Mouse (Mus musculus): ENCODE measurements around the gene Casq2. TPM values are rescaled to one million over a fixed set of nuclear protein-coding genes. Genes with fewer than 3 reads are reported as not detected.

Casq2 gene
- total RNA-seq, 1 experiment = 0.54 TPM

GRCm38 (mm10) chr3:102094841-102095240, 8.6 kb downstream of the Casq2 start:
- TF ChIP-seq MAFK (IDR thresholded peaks at IDR 0.05; ENCODE audit: insufficient read depth, low read depth, low read length) (no peak), ZC3H11A (IDR thresholded peaks at IDR 0.05; ENCODE audit: borderline replicate concordance, low read depth, low read length) (no peak), HCFC1 (IDR thresholded peaks at IDR 0.05; ENCODE audit: borderline replicate concordance, insufficient read depth, low read length) (no peak), ZNF384 (IDR thresholded peaks at IDR 0.05; ENCODE audit: low read depth, low read length) (no peak), CHD2 (IDR thresholded peaks at IDR 0.05; ENCODE audit: low read depth, low read length) (no peak)
- Histone ChIP-seq H3K9me3 (ENCODE audit: control insufficient read depth, insufficient read depth, low read depth, low read length) (no peaks in the 10 kb centered on the region), H3K4me3 (ENCODE audit: insufficient read depth in 1 of 2, low read depth in 1 of 2, low read length in 2 of 2, poor library complexity in 1 of 2, severe bottlenecking in 1 of 2) (no peak overlapping the region), H3K4me1 (ENCODE audit: control insufficient read depth in 2 of 2, insufficient read depth in 2 of 2, low read length in 2 of 2, poor library complexity in 1 of 2) (peaks cover 0 to 5% of the 10 kb centered on the region in 2 experiments; a peak in 1 of 4 replicates), H3K27ac (ENCODE audit: insufficient read depth, low read depth, low read length, poor library complexity, severe bottlenecking) (no peak overlapping the region), H3K36me3 (ENCODE audit: control insufficient read depth, insufficient read depth, low read length, poor library complexity, severe bottlenecking) (no peaks in the 10 kb centered on the region), H3K9ac (ENCODE audit: insufficient read depth, low read depth, low read length, poor library complexity, severe bottlenecking) (no peak overlapping the region)
- in situ Hi-C loops (cut with MboI; ENCODE audit: low sequenced_read_pairs in 2 of 2, unreplicated experiment in 2 of 2) = no loop called here
- no peak for DNase-seq (ENCODE audit: low read depth, low spot score)

GRCm38 (mm10) chr3:102095412-102095811, 9.2 kb downstream of the Casq2 start:
- no peak for DNase-seq (ENCODE audit: low read depth, low spot score)
- H3K4me3 ChIP-seq (ENCODE audit: insufficient read depth in 1 of 2, low read depth in 1 of 2, low read length in 2 of 2, poor library complexity in 1 of 2, severe bottlenecking in 1 of 2) = no peak overlapping the region
- no peaks in the 10 kb centered on the region for H3K36me3 ChIP-seq (ENCODE audit: control insufficient read depth, insufficient read depth, low read length, poor library complexity, severe bottlenecking)
- peaks cover 0 to 10% of the 10 kb centered on the region in 2 experiments; a peak in 1 of 4 replicates for H3K4me1 ChIP-seq (ENCODE audit: control insufficient read depth in 2 of 2, insufficient read depth in 2 of 2, low read length in 2 of 2, poor library complexity in 1 of 2)
- in situ Hi-C loops (cut with MboI; ENCODE audit: low sequenced_read_pairs in 2 of 2, unreplicated experiment in 2 of 2) = no loop called here
- H3K27ac ChIP-seq (ENCODE audit: insufficient read depth, low read depth, low read length, poor library complexity, severe bottlenecking) = no peak overlapping the region
- no peak overlapping the region for H3K9ac ChIP-seq (ENCODE audit: insufficient read depth, low read depth, low read length, poor library complexity, severe bottlenecking)
- no peak for TF ChIP-seq ZNF384 (IDR thresholded peaks at IDR 0.05; ENCODE audit: low read depth, low read length)
- TF ChIP-seq MAFK (IDR thresholded peaks at IDR 0.05; ENCODE audit: insufficient read depth, low read depth, low read length) = no peak
- no peak for TF ChIP-seq HCFC1 (IDR thresholded peaks at IDR 0.05; ENCODE audit: borderline replicate concordance, insufficient read depth, low read length)
- TF ChIP-seq ZC3H11A (IDR thresholded peaks at IDR 0.05; ENCODE audit: borderline replicate concordance, low read depth, low read length) = no peak
- TF ChIP-seq CHD2 (IDR thresholded peaks at IDR 0.05; ENCODE audit: low read depth, low read length) = no peak
- H3K9me3 ChIP-seq (ENCODE audit: control insufficient read depth, insufficient read depth, low read depth, low read length) = no peaks in the 10 kb centered on the region

- Histone ChIP-seq H3K27ac (ENCODE audit: insufficient read depth, low read depth, low read length, poor library complexity, severe bottlenecking) (no peak overlapping the region), H3K36me3 (ENCODE audit: control insufficient read depth, insufficient read depth, low read length, poor library complexity, severe bottlenecking) (no peaks in the 10 kb centered on the region), H3K9me3 (ENCODE audit: control insufficient read depth, insufficient read depth, low read depth, low read length) (no peaks in the 10 kb centered on the region), H3K4me1 (ENCODE audit: control insufficient read depth in 2 of 2, insufficient read depth in 2 of 2, low read length in 2 of 2, poor library complexity in 1 of 2) (peaks cover 0 to 12% of the 10 kb centered on the region in 2 experiments; a peak in 1 of 4 replicates), H3K4me3 (ENCODE audit: insufficient read depth in 1 of 2, low read depth in 1 of 2, low read length in 2 of 2, poor library complexity in 1 of 2, severe bottlenecking in 1 of 2) (no peak overlapping the region), H3K9ac (ENCODE audit: insufficient read depth, low read depth, low read length, poor library complexity, severe bottlenecking) (no peak overlapping the region)
- no peak for TF ChIP-seq MAFK (IDR thresholded peaks at IDR 0.05; ENCODE audit: insufficient read depth, low read depth, low read length)
- no peak for TF ChIP-seq CHD2 (IDR thresholded peaks at IDR 0.05; ENCODE audit: low read depth, low read length)
- TF ChIP-seq HCFC1 (IDR thresholded peaks at IDR 0.05; ENCODE audit: borderline replicate concordance, insufficient read depth, low read length) = no peak
- no peak for TF ChIP-seq ZNF384 (IDR thresholded peaks at IDR 0.05; ENCODE audit: low read depth, low read length)
- TF ChIP-seq ZC3H11A (IDR thresholded peaks at IDR 0.05; ENCODE audit: borderline replicate concordance, low read depth, low read length) = no peak
- DNase-seq (ENCODE audit: low read depth, low spot score) = no peak
- in situ Hi-C loops (cut with MboI; ENCODE audit: low sequenced_read_pairs in 2 of 2, unreplicated experiment in 2 of 2) = no loop called here
These were observed 10.2 kb downstream of the Casq2 start for GRCm38 (mm10) chr3:102096366-102096765.

GRCm38 (mm10) chr3:102096976-102097375, 10.8 kb downstream of the Casq2 start:
- H3K4me1 ChIP-seq (ENCODE audit: control insufficient read depth in 2 of 2, insufficient read depth in 2 of 2, low read length in 2 of 2, poor library complexity in 1 of 2) = peaks cover 0 to 12% of the 10 kb centered on the region in 2 experiments; a peak in 1 of 4 replicates
- no peak for TF ChIP-seq HCFC1 (IDR thresholded peaks at IDR 0.05; ENCODE audit: borderline replicate concordance, insufficient read depth, low read length)
- no peak for TF ChIP-seq ZNF384 (IDR thresholded peaks at IDR 0.05; ENCODE audit: low read depth, low read length)
- no peak for TF ChIP-seq CHD2 (IDR thresholded peaks at IDR 0.05; ENCODE audit: low read depth, low read length)
- TF ChIP-seq ZC3H11A (IDR thresholded peaks at IDR 0.05; ENCODE audit: borderline replicate concordance, low read depth, low read length) = no peak
- TF ChIP-seq MAFK (IDR thresholded peaks at IDR 0.05; ENCODE audit: insufficient read depth, low read depth, low read length) = no peak
- no peak overlapping the region for H3K27ac ChIP-seq (ENCODE audit: insufficient read depth, low read depth, low read length, poor library complexity, severe bottlenecking)
- no peak for DNase-seq (ENCODE audit: low read depth, low spot score)
- H3K9me3 ChIP-seq (ENCODE audit: control insufficient read depth, insufficient read depth, low read depth, low read length) = no peaks in the 10 kb centered on the region
- in situ Hi-C loops (cut with MboI; ENCODE audit: low sequenced_read_pairs in 2 of 2, unreplicated experiment in 2 of 2) = no loop called here
- no peaks in the 10 kb centered on the region for H3K36me3 ChIP-seq (ENCODE audit: control insufficient read depth, insufficient read depth, low read length, poor library complexity, severe bottlenecking)
- no peak overlapping the region for H3K4me3 ChIP-seq (ENCODE audit: insufficient read depth in 1 of 2, low read depth in 1 of 2, low read length in 2 of 2, poor library complexity in 1 of 2, severe bottlenecking in 1 of 2)
- H3K9ac ChIP-seq (ENCODE audit: insufficient read depth, low read depth, low read length, poor library complexity, severe bottlenecking) = no peak overlapping the region

GRCm38 (mm10) chr3:102099242-102099641, 13.0 kb downstream of the Casq2 start:
- TF ChIP-seq ZC3H11A (IDR thresholded peaks at IDR 0.05; ENCODE audit: borderline replicate concordance, low read depth, low read length) (no peak), HCFC1 (IDR thresholded peaks at IDR 0.05; ENCODE audit: borderline replicate concordance, insufficient read depth, low read length) (no peak)
- in situ Hi-C loops (cut with MboI; ENCODE audit: low sequenced_read_pairs in 2 of 2, unreplicated experiment in 2 of 2) = no loop called here
- DNase-seq (ENCODE audit: low read depth, low spot score) = no peak
- H3K9ac ChIP-seq (ENCODE audit: insufficient read depth, low read depth, low read length, poor library complexity, severe bottlenecking) = no peak overlapping the region
- H3K4me1 ChIP-seq (ENCODE audit: control insufficient read depth in 2 of 2, insufficient read depth in 2 of 2, low read length in 2 of 2, poor library complexity in 1 of 2) = peaks cover 4 to 21% of the 10 kb centered on the region in 2 experiments
- no peaks in the 10 kb centered on the region for H3K9me3 ChIP-seq (ENCODE audit: control insufficient read depth, insufficient read depth, low read depth, low read length)
- H3K36me3 ChIP-seq (ENCODE audit: control insufficient read depth, insufficient read depth, low read length, poor library complexity, severe bottlenecking) = no peaks in the 10 kb centered on the region
- no peak overlapping the region for H3K27ac ChIP-seq (ENCODE audit: insufficient read depth, low read depth, low read length, poor library complexity, severe bottlenecking)
- no peak overlapping the region for H3K4me3 ChIP-seq (ENCODE audit: insufficient read depth in 1 of 2, low read depth in 1 of 2, low read length in 2 of 2, poor library complexity in 1 of 2, severe bottlenecking in 1 of 2)
